Mouse (Mus musculus) kidney, postnatal 10 days (tissue): ENCODE results near the gene Mcm9.
"Not testable (repeated sequence)": the region's sequence is repeated elsewhere in the genome, so short reads cannot be mapped to it uniquely, and the experiment has no call there.

Source experiments
- DNase-seq: peaks from one replicate; pipeline ENCODE4 v3.0.0; 2021; ENCODE audit warnings: mixed read lengths

Mcm9 gene

GRCm38 (mm10) chr10:53495349-53495748 lies 134.9 kb downstream of the Mcm9 start:
- DNase-seq = not testable (repeated sequence)

GRCm38 (mm10) chr10:53493954-53494353 lies 136.3 kb downstream of the Mcm9 start:
- no peak for DNase-seq
